Mouse (Mus musculus): ENCODE data around the gene Agtr1a. TPM values are rescaled to one million over a fixed set of nuclear protein-coding genes. Genes with fewer than 3 reads are reported as not detected.

The Agtr1a gene
- polyA plus RNA-seq (2014; fragmentation: Illumina TruSeq; extraction: RNeasy Lipid Tissue Mini Kit (QIAGEN cat#74804); ENCODE audit: low read depth, low replicate concordance) = 8.2 TPM

DNA sequence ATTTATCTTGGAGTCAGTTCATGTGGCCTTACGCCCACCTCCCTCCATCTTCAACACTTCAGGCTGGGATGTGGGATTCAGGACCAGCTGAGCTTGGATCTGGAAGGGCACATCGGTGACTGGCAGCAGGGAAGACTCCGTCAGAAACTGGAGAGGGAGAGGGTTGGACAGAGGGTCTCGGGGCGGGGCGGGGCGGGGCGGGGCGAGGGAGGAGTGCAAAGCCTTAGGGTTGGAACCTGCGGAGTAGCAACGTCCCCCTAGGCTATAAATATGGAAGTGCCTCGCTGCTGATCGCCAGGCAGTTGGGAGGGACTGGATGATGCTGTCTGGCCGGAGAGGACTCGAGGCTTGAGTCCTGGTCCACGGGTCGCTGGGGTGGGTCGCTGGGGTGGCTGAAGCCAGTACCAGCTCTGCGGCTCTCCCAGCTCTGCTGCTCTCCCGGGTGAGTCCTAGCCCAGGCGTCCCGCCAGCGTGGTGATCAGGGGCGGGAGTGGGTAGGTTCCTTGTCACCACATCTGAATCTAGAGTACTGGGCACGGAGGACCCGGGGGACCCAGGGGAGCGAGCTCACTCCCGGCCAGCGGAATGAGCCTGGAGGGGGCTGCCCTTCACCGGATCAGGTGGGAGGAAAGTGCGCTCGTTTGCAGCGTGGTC lies at the start of gene Agtr1a:
TSS of gene Agtr1a (plus strand) at position 294 of the 654 bp plus-strand sequence.

Other genes starting within 250 kb of the Agtr1a start
- 218 TPM for gene Mboat1, start 200.0 kb upstream of the Agtr1a start, polyA plus RNA-seq (2014; fragmentation: Illumina TruSeq; extraction: RNeasy Lipid Tissue Mini Kit (QIAGEN cat#74804); ENCODE audit: low read depth, low replicate concordance)
- gene Uqcrfs1, start 208.9 kb downstream of the Agtr1a start, polyA plus RNA-seq (2014; fragmentation: Illumina TruSeq; extraction: RNeasy Lipid Tissue Mini Kit (QIAGEN cat#74804); ENCODE audit: low read depth, low replicate concordance) = 262 TPM